Mouse (Mus musculus): ENCODE data around the gene Hist1h3c. TPM values are rescaled to one million over a fixed set of nuclear protein-coding genes. Genes with fewer than 3 reads are reported as not detected.

Gene Hist1h3c
- total RNA-seq, 1 experiment from 2014 or later: 801 TPM

GRCm38 (mm10) chr13:23759251-23759771 lies 13.9 kb upstream of the Hist1h3c start:
- no peak for ATAC-seq (replicated peaks; ENCODE audit: low read depth, poor library complexity, severe bottlenecking)

- ATAC-seq (replicated peaks; ENCODE audit: low read depth, poor library complexity, severe bottlenecking): no peak
These were observed 12.5 kb upstream of the Hist1h3c start for GRCm38 (mm10) chr13:23757921-23758320.

GRCm38 (mm10) chr13:23757211-23757773 lies 11.9 kb upstream of the Hist1h3c start:
- ATAC-seq (replicated peaks; ENCODE audit: low read depth, poor library complexity, severe bottlenecking): peak; percentile 7; the same call in 1 of the 2 replicates

GRCm38 (mm10) chr13:23756790-23757189 lies 11.4 kb upstream of the Hist1h3c start, which contains the start of gene Hist1h4b:
Gene Hist1h4b (plus strand): TSS chr13:23757013.
- ATAC-seq (replicated peaks; ENCODE audit: low read depth, poor library complexity, severe bottlenecking): peak; percentile 42

GRCm38 (mm10) chr13:23755000-23755399 lies 9.6 kb upstream of the Hist1h3c start:
- ATAC-seq (replicated peaks; ENCODE audit: low read depth, poor library complexity, severe bottlenecking): no peak

DNA sequence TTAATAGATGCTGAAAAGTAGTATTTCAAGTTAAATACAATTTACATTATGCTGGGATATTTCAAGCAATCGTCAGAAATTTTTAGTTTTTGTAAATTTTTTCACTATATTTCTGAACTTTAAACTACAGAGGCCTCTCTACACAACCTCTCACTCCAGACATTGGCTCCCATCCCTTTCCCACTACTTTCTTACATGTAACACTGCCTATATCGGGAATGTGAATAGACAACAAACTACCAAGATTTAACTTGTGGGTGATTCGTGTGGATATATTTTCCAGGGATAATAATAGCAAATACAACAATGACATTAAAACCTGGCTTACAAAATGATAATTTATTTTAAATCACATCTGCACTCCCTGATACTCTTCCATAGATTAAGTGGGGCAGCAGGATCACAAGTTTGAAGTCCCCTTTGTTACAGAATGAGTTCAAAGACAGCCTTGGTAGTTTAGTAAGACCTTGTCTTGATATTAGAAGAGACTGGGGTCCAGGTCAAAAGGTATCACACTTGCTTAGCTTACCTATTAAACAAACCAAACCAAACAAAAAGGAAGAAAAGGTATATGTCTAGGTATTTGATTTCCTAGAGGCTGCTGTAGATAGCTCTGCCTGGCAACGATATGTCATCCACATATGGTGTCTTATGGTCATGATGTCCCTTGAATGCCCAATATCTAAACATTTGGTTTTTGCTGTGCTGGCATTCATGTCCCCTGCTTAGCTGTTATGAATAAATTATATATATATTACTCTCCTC lies 8.1 kb upstream of the Hist1h3c start:
- no peak for ATAC-seq (replicated peaks; ENCODE audit: low read depth, poor library complexity, severe bottlenecking)

DNA sequence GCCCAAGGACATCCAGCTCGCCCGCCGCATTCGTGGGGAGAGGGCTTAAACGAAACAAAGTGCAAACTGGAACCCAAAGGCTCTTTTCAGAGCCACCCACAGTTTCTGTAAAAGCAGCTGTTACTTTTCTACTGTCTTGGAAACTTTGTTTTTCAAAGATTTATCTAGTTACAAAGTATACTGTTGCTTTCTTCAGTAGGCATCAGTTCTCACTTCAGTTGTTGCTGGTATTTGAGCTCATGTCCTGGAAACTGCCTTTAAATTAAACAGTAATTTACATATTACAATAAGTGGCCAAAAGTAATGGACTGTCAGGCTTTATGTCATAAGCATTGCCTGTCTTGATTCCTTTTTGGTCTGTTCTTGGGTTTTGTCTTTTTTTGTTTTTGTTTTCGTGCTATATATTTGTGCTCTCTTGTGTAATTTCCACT lies 7.4 kb upstream of the Hist1h3c start:
- no peak for ATAC-seq (replicated peaks; ENCODE audit: low read depth, poor library complexity, severe bottlenecking)

DNA sequence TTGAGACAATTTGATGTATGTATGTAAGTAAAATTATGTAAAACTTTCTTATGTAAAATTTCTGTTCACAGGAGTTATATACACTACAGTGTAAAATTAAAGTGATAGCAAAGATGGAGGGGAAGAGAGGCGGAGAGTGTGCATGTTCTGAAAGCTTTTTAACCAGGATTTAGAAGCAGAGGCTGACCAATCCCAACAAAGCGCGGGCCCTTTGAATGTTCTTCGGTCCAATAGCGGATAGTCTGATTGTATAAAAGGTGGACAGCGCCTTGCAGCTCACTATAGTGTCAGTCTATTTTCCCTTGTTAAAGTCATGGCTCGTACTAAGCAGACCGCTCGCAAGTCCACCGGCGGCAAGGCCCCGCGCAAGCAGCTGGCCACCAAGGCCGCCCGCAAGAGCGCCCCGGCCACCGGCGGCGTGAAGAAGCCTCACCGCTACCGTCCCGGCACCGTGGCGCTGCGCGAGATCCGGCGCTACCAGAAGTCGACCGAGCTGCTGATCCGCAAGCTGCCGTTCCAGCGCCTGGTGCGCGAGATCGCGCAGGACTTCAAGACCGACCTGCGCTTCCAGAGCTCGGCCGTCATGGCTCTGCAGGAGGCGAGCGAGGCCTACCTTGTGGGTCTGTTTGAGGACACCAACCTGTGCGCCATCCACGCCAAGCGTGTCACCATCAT lies 6.8 kb upstream of the Hist1h3c start, which contains the start of gene Hist1h3b:
TSS of gene Hist1h3b (plus strand) at position 201 of the 675 bp plus-strand sequence.
- peak; percentile 72 for ATAC-seq (replicated peaks; ENCODE audit: low read depth, poor library complexity, severe bottlenecking)

DNA sequence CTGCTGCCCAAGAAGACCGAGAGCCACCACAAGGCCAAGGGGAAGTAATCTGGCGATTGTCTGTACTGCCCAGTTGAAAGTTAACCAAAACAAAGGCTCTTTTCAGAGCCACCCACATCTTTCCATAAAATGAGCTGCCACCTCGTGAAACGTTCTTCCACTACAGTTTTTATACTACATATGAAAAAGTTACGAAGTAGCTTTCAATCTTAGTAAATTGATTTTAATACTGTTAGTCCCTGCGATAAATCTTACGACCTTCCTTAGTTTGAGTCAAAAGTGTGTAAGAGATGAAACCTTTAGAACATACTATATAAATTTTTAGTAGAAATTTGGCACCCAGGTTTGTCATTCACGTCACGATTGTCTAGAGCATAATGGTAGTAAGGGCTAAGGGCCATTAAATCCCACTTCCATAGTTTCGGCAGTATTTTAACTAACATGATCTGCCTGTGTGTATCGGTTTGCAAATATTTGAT lies 6.1 kb upstream of the Hist1h3c start:
- ATAC-seq (replicated peaks; ENCODE audit: low read depth, poor library complexity, severe bottlenecking): peak; percentile 7; the same call in 1 of the 2 replicates

DNA sequence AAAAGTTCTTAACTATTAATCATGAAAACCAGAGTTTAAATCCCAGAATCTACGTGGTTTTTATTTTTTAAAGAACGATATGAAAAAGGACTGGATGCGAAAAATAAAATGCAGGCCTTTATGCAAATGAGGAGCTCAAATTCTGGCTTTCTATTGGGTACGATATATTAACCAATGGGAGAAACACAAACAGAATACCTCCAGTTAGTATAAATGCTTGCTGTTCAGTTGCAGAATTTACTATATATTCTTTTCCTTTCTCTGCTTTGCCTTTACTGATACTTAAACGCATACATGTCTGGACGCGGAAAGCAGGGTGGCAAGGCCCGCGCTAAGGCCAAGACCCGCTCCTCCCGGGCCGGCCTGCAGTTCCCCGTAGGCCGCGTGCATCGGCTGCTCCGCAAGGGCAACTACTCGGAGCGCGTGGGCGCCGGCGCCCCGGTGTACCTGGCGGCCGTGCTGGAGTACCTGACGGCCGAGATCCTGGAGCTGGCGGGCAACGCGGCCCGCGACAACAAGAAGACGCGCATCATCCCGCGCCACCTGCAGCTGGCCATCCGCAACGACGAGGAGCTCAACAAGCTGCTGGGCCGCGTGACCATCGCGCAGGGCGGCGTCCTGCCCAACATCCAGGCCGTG lies 5.6 kb upstream of the Hist1h3c start, which contains the start of gene Hist1h2ab:
TSS of gene Hist1h2ab (plus strand) at position 288 of the 639 bp plus-strand sequence.
- peak; percentile 53 for ATAC-seq (replicated peaks; ENCODE audit: low read depth, poor library complexity, severe bottlenecking)

DNA sequence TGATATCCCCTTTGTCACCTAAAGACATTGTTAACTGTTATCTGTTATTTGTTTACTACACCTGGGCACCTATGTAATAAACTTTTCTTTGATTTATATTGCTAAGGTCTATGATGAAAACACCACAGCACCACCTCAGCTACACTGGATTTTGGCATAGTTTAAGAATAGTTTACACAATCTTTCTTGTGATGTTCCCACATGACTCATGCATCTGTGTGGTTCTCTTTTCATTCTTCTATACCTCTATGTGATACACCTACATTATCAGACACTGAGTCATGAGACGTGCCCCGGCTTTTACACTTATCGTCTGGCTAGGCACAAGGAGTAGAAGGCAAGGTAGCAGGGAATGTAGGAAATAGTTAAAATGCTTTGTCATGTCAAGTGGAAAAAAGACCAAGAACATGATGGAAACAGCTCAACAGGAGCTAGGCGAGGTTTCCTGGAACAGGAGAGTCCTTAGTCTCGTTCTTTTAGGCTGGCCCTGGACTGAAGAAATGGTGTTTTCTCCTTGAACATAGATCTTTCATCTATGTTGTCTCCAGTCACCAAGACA lies 4.2 kb upstream of the Hist1h3c start:
- ATAC-seq (replicated peaks; ENCODE audit: low read depth, poor library complexity, severe bottlenecking): no peak

DNA sequence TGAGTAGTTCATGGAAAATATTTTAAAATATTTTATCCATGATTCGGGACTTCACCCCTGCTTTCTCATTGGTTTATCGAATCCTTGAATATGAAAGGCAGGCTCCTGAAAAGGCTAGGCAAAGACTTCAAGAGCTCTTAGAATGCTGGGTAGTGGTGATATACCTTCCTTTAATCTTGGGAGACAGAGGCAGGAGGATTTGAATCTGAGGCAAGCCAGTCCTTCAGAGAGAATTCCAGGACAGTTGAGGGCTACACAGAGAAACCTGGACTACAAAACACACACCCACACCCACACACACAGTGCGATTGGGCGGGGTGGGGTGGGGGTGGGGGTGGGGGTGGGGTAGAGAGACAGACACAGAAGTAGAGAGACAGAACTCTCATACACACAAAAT lies 2.5 kb upstream of the Hist1h3c start:
- ATAC-seq (replicated peaks; ENCODE audit: low read depth, poor library complexity, severe bottlenecking): no peak

- ATAC-seq (replicated peaks; ENCODE audit: low read depth, poor library complexity, severe bottlenecking): peak; percentile 1; the same call in 1 of the 2 replicates
These were observed 1.9 kb upstream of the Hist1h3c start for GRCm38 (mm10) chr13:23747081-23747891.

GRCm38 (mm10) chr13:23746201-23747080 lies 1.0 kb upstream of the Hist1h3c start, which contains the start of gene Hist1h2bb:
Gene Hist1h2bb (plus strand): TSS chr13:23746734.
- peak; percentile 77 for ATAC-seq (replicated peaks; ENCODE audit: low read depth, poor library complexity, severe bottlenecking)

DNA sequence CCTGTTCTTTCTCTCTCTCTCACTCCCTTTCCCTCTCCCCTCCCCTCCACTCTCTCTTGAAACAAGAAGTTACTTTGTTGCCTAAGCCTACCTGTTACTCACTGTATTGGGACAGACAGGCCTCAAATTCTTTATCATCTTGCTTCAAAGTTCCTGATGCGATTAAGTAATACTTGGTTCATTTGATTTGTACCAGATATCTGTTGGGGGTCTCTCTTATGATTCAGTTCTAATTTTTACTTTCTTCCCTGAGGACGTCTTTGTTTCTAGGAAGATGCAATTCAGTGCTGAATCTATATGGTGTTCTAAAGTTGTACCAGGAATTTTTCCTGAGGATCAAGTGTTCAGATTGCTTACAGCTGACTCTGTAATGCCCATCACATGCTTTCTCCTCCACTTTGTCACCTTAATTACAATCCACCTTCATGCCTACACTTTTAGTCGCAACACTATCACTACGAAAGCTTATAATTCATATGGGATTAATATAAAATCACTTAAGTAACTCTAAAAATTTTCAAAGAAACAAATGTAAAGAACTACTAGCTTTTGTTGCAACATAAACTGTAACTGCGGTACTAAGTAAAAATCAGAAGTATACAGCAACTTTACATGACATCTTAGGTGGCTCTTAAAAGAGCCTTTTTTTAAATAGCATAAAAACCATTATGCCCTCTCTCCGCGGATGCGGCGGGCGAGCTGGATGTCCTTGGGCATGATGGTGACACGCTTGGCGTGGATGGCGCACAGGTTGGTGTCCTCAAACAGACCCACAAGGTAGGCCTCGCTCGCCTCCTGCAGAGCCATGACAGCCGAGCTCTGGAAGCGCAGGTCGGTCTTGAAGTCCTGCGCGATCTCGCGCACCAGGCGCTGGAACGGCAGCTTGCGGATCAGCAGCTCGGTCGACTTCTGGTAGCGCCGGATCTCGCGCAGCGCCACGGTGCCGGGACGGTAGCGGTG lies 701 bp downstream of the Hist1h3c start:
- ATAC-seq (replicated peaks; ENCODE audit: low read depth, poor library complexity, severe bottlenecking): no peak

DNA sequence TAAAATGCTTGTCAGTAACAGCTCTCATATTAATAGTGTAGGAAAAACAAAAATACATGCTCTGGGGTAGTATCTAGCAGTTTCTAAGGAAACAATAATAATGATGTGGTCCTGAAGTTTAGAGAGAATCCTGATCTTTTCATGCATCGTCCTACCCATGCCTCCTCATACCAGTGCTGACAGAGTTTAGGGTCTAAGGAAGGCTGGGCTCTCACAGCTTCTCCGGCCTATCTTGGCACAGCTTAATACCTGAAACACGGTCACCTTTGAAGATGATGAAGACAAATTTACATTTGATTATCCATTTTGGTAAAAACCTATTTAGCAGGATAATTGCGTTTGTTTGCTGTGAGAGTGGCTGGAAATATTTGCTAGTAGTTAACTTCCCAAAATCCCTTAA lies 1.4 kb downstream of the Hist1h3c start:
- ATAC-seq (replicated peaks; ENCODE audit: low read depth, poor library complexity, severe bottlenecking): no peak

- no peak for ATAC-seq (replicated peaks; ENCODE audit: low read depth, poor library complexity, severe bottlenecking)
These were observed 2.2 kb downstream of the Hist1h3c start for GRCm38 (mm10) chr13:23743215-23743614.

All from common myeloid progenitor, adult 5-6 weeks (primary cell).